10 mouse cellular contexts compared by ENCODE assay signal in the genomic region with DNA sequence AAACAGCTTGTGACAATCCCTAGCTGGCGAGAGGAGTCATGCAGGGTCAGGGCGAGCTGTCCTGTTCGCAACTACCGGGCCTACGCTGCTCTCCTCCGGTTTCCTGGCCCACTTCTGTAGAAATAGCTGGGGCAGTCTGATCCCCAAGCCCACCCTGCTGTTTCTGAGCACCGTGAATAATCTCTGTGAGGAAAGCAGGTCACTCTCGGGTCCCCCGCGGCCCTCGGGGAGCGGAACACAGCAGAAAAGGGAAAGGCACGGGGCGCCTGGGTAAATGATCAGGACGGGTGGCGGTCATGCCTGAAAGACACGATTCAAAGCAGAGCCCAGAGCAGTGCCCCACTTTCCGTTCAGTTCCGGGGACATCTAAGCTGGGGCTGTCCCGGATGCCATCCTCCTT.
DNase-seq lines count a peak whose midpoint lies in the region; ATAC-seq and TF ChIP-seq lines count a peak whose summit lies in the region.
"Had no signal": no experiment of that assay in that cellular context is flagged by ENCODE, and none has a peak within 500 bp of the region (broad histone marks: within the 10 kb centered on the region; RNA-seq: fewer than 3 reads in every experiment).

No protein-coding gene starts in this region.

- intact Hi-C loops in heart, postnatal 25 days (cut with DNase I) = no loop called here

- no peak for DNase-seq in heart, postnatal 25 days (ENCODE audit: low spot score)
- DNase-seq in midbrain, embryonic 10.5 days (ENCODE audit: low spot score) = peak; percentile 35
- no peak for DNase-seq in midbrain, postnatal 0 days (ENCODE audit: low spot score)
- no peak for DNase-seq in gastrocnemius, postnatal 25 days
- DNase-seq in urinary bladder, postnatal 14 days (ENCODE audit: low spot score) = no peak
- DNase-seq: cerebellum, postnatal 14 days had no signal

- 17% methylated on average over 20 of the region's 20 CpGs for WGBS in heart, embryonic 11.5 days (ENCODE audit: insufficient replicate concordance)
- 6% methylated on average over 20 of the region's 20 CpGs for WGBS in midbrain, embryonic 10.5 days
- 25% methylated on average over 20 of the region's 20 CpGs for WGBS in midbrain, postnatal 0 days
- WGBS in limb, embryonic 15.5 days = 15% methylated on average over 20 of the region's 20 CpGs
- 11% methylated on average over 20 of the region's 20 CpGs for WGBS in stomach, embryonic 15.5 days

- peaks cover 20% of the 10 kb centered on the region for H3K27me3 ChIP-seq in heart, embryonic 11.5 days (ENCODE audit: control insufficient read depth, insufficient read depth, low read length)
- H3K27me3 ChIP-seq in midbrain, embryonic 10.5 days (ENCODE audit: low read depth, poor library complexity, severe bottlenecking) = peaks cover 23% of the 10 kb centered on the region
- no peaks in the 10 kb centered on the region for H3K27me3 ChIP-seq in midbrain, postnatal 0 days (ENCODE audit: insufficient read depth, low read length)
- peaks cover 16% of the 10 kb centered on the region for H3K27me3 ChIP-seq in limb, embryonic 15.5 days
- H3K27me3 ChIP-seq in stomach, embryonic 15.5 days (replicated peaks) = peaks cover 14% of the 10 kb centered on the region; the same call in 1 of the 2 replicates

- no peaks in the 10 kb centered on the region for H3K36me3 ChIP-seq in heart, embryonic 11.5 days (ENCODE audit: control insufficient read depth, insufficient read depth, low read length)
- H3K36me3 ChIP-seq in midbrain, embryonic 10.5 days = no peaks in the 10 kb centered on the region
- H3K36me3 ChIP-seq in midbrain, postnatal 0 days (ENCODE audit: insufficient read depth, low read length) = no peaks in the 10 kb centered on the region
- H3K36me3 ChIP-seq in limb, embryonic 15.5 days = no peaks in the 10 kb centered on the region
- H3K36me3 ChIP-seq in stomach, embryonic 15.5 days = no peaks in the 10 kb centered on the region

- no peaks in the 10 kb centered on the region; the same call in 1 of the 2 replicates for H3K9me3 ChIP-seq in heart, embryonic 11.5 days (replicated peaks; ENCODE audit: control insufficient read depth, low read length)
- H3K9me3 ChIP-seq in midbrain, embryonic 10.5 days (replicated peaks) = no peaks in the 10 kb centered on the region; the same call in 1 of the 2 replicates
- no peaks in the 10 kb centered on the region for H3K9me3 ChIP-seq in midbrain, postnatal 0 days (ENCODE audit: low read length)
- no peaks in the 10 kb centered on the region for H3K9me3 ChIP-seq in limb, embryonic 15.5 days
- H3K9me3 ChIP-seq in stomach, embryonic 15.5 days = no peaks in the 10 kb centered on the region

- no peak overlapping the region for H3K27ac ChIP-seq in heart, embryonic 11.5 days (ENCODE audit: low read depth, low read length)
- peak overlapping the region; percentile 63 for H3K27ac ChIP-seq in midbrain, embryonic 10.5 days (replicated peaks)
- H3K27ac ChIP-seq in midbrain, postnatal 0 days (ENCODE audit: low read depth, low read length) = no peak overlapping the region
- H3K27ac ChIP-seq in limb, embryonic 15.5 days = no peak overlapping the region
- no peak overlapping the region for H3K27ac ChIP-seq in stomach, embryonic 15.5 days
- H3K27ac ChIP-seq: macrophage had no signal

- peak overlapping the region; percentile 49 for H3K4me2 ChIP-seq in heart, embryonic 11.5 days
- no peak overlapping the region for H3K4me2 ChIP-seq in midbrain, postnatal 0 days (ENCODE audit: low read depth, low read length, poor library complexity, severe bottlenecking)
- H3K4me2 ChIP-seq in limb, embryonic 15.5 days = 0 out of 2 replicates have a peak overlapping the region, but pooled peaks have one; percentile 5
- H3K4me2 ChIP-seq in stomach, embryonic 15.5 days = 0 out of 2 replicates have a peak overlapping the region, but pooled peaks have one; percentile 10

- no peak overlapping the region for H3K4me3 ChIP-seq in heart, embryonic 11.5 days (ENCODE audit: low read depth, low read length)
- peak overlapping the region; percentile 42 for H3K4me3 ChIP-seq in midbrain, embryonic 10.5 days
- H3K4me3 ChIP-seq in midbrain, postnatal 0 days (ENCODE audit: low read depth, low read length) = no peak overlapping the region
- no peak overlapping the region for H3K4me3 ChIP-seq in limb, embryonic 15.5 days
- no peak overlapping the region for H3K4me3 ChIP-seq in stomach, embryonic 15.5 days (replicated peaks)

- no peak for ATAC-seq in heart, embryonic 11.5 days (replicated peaks; ENCODE audit: insufficient number of reproducible peaks, low FRiP score, low TSS enrichment)
- ATAC-seq in midbrain, postnatal 0 days (ENCODE audit: low FRiP score) = no peak
- ATAC-seq in limb, embryonic 15.5 days (ENCODE audit: insufficient number of reproducible peaks, low FRiP score, low TSS enrichment, low read depth) = no peak
- no peak for ATAC-seq in stomach, embryonic 15.5 days (ENCODE audit: insufficient read depth, low FRiP score, low read depth)

- TF ChIP-seq CTCF in midbrain, postnatal 0 days (IDR thresholded peaks at IDR 0.05) = no peak

- no peak overlapping the region for H3K9ac ChIP-seq in heart, embryonic 11.5 days (ENCODE audit: low read depth, low read length)
- H3K9ac ChIP-seq in midbrain, postnatal 0 days (replicated peaks; ENCODE audit: low read length, poor library complexity, severe bottlenecking) = no peak overlapping the region
- no peak overlapping the region for H3K9ac ChIP-seq in limb, embryonic 15.5 days
- H3K9ac ChIP-seq in stomach, embryonic 15.5 days = no peak overlapping the region

- peaks cover 2% of the 10 kb centered on the region; the same call in 1 of the 2 replicates for H3K4me1 ChIP-seq in heart, embryonic 11.5 days (ENCODE audit: control insufficient read depth, insufficient read depth, low read length)
- peaks cover 46% of the 10 kb centered on the region for H3K4me1 ChIP-seq in midbrain, embryonic 10.5 days
- H3K4me1 ChIP-seq in midbrain, postnatal 0 days (ENCODE audit: insufficient read depth, low read length) = no peaks in the 10 kb centered on the region
- peaks cover 17% of the 10 kb centered on the region for H3K4me1 ChIP-seq in limb, embryonic 15.5 days
- H3K4me1 ChIP-seq in stomach, embryonic 15.5 days = no peaks in the 10 kb centered on the region
